Mouse (Mus musculus): ENCODE measurements around the gene Gm13697. TPM values are rescaled to one million over a fixed set of nuclear protein-coding genes. Genes with fewer than 3 reads are reported as not detected.
A peak's percentile ranks its signal among the peaks of the same experiment; 100 is the strongest.
"Not testable (repeated sequence)": the region's sequence is repeated elsewhere in the genome, so short reads cannot be mapped to it uniquely, and the experiment has no call there.

The Gm13697 gene
- total RNA-seq (2021): 1 to 10 TPM; 1.4 to 1.6 TPM

DNA sequence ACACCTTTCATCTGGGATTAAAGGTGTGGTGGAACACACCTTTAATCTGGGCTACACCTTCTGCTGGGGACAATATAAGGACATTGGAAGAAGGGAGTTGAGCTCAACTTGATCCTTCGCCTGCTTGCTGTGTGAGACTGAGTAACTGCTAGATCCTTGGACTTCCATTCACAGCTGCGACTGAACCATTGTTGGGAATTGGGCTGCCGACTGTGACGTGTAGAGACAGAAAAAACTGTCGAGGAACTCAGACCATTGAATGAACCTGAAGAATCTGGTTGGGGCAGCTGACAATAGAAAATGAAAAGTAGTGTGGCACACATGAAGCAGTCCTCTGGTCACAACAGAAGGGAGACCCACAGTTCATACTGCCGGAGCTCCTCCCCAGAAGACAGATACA lies at the start of gene Gm13697:
Gm13697 (plus strand) TSS at position 301 of the 400 bp plus-strand sequence.
- DNase-seq (ENCODE audit: low spot score in 2 of 2); intact Hi-C loops (cut with DNase I): not testable (repeated sequence)

DNA sequence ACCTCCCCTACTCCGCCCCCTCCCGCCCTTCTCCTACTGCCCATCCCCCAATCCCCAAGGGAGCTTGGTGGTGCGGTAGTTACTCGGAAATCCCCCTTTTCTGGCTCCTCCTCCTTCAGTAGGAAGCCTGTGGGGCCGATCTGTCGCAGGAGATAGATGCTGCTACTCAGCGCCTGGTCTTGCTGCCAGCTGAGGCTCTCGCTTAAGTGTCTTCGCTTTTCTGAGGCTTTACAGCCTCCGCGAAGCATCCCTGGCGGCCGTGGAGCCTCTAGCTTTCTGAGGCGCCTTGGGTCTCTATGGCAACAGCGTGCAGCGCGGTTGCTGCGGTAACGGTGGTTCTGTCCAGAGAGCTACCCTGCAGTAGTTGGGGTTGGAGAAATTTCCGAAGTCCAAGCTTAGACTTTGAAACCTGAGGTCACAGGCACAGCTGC lies 43.6 kb upstream of the Gm13697 start, which contains the start of gene Zswim2:
Zswim2 (minus strand) TSS at position 298 of the 431 bp plus-strand sequence.
- peak; percentile 93 to 96 for DNase-seq (ENCODE audit: low spot score in 2 of 2)
- intact Hi-C loops (cut with DNase I): no loop called here

- DNase-seq (ENCODE audit: low spot score in 2 of 2): no peak
- intact Hi-C loops (cut with DNase I): no loop called here
Observed at GRCm38 (mm10) chr2:83941378-83941777, 43.2 kb upstream of the Gm13697 start.

DNA sequence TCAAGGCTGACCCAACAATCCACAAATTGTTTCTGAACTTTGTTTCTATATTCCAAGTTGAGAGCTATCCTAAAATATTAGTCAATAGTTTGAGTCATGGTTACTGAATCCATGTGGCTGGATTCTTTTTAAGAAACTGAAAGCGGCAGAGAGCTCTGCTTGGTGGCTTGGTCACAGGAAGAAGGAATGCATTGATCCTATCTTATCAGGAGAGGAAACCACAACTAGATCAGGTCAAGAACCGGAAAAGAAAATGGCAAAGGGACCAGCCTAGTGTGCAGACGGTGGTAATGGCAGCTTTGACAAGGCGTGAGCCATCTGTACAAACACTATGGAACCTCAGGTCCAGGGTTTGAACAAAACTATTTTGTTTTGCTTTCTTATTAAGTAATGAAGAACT lies 42.8 kb upstream of the Gm13697 start:
- intact Hi-C loops (cut with DNase I): no loop called here
- DNase-seq (ENCODE audit: low spot score in 2 of 2): no peak

- DNase-seq (ENCODE audit: low spot score in 2 of 2); intact Hi-C loops (cut with DNase I): not testable (repeated sequence)
Observed at GRCm38 (mm10) chr2:83955393-83955792, 29.1 kb upstream of the Gm13697 start, which contains the start of gene Gm13698. Gene Gm13698 (plus strand): TSS chr2:83955693.

- intact Hi-C loops (cut with DNase I); DNase-seq (ENCODE audit: low spot score in 2 of 2): not testable (repeated sequence)
Observed at GRCm38 (mm10) chr2:83961203-83961602, 23.3 kb upstream of the Gm13697 start, which contains the start of gene Gm13693. Gene Gm13693 (plus strand): TSS chr2:83961503.

GRCm38 (mm10) chr2:83967013-83967412 lies 17.5 kb upstream of the Gm13697 start, which contains the start of gene Gm13695:
Gene Gm13695 (plus strand): TSS chr2:83967313.
- intact Hi-C loops (cut with DNase I); DNase-seq (ENCODE audit: low spot score in 2 of 2): not testable (repeated sequence)

- intact Hi-C loops (cut with DNase I); DNase-seq (ENCODE audit: low spot score in 2 of 2): not testable (repeated sequence)
Observed at GRCm38 (mm10) chr2:83972823-83973222, 11.7 kb upstream of the Gm13697 start, which contains the start of gene Gm13696. Gene Gm13696 (plus strand): TSS chr2:83973123.

GRCm38 (mm10) chr2:83978633-83979032 lies 5.9 kb upstream of the Gm13697 start, which contains the start of gene Gm13694:
Gene Gm13694 (plus strand): TSS chr2:83978933.
- intact Hi-C loops (cut with DNase I); DNase-seq (ENCODE audit: low spot score in 2 of 2): not testable (repeated sequence)

DNA sequence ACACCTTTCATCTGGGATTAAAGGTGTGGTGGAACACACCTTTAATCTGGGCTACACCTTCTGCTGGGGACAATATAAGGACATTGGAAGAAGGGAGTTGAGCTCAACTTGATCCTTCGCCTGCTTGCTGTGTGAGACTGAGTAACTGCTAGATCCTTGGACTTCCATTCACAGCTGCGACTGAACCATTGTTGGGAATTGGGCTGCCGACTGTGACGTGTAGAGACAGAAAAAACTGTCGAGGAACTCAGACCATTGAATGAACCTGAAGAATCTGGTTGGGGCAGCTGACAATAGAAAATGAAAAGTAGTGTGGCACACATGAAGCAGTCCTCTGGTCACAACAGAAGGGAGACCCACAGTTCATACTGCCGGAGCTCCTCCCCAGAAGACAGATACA lies 5.7 kb downstream of the Gm13697 start, which contains the start of gene Gm13691:
Gm13691 (plus strand) TSS at position 301 of the 400 bp plus-strand sequence.
- DNase-seq (ENCODE audit: low spot score in 2 of 2); intact Hi-C loops (cut with DNase I): not testable (repeated sequence)

DNA sequence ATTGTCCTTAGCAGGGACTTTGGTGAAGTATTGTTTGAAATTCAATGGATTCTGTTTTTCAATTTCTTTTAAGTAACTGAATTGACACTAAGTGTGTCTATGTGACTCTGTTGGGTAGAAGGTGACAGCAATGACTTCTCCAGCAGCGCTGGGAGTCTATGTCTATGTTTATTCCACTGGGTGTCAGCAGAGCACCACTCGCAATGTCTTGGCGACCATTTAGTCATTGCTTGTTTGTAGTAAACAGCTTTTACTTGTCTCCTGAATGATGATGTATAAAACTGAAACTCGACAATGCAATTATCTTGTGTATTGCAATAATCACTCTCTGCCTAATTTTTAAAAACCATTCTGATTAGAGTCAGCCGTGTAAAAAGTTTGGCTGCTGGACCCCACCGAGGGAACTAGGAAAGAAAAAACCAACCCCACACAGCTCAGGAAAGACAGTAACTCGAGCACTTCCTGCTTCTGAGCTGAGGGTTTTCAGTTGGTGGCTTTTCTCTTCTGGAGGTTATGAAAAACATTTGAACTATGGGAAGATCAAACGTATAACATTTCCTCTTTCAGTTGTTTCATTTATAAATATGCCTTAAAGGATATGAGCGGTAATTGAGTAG lies 9.2 kb downstream of the Gm13697 start:
- DNase-seq (ENCODE audit: low spot score in 2 of 2); intact Hi-C loops (cut with DNase I): not testable (repeated sequence)

DNA sequence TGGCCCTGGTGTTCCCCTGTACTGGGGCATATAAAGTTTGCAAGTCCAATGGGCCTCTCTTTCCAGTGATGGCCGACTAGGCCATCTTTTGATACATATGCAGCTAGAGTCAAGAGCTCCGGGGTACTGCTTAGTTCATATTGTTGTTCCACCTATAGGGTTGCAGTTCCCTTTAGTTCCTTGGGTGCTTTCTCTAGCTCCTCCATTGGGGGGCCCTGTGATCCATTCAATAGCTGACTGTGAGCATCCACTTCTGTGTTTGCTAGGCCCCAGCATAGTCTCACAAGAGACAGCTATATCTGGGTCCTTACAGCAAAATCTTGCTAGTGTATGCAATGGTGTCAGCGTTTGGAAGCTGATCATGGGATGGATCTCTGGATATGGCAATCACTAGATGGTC lies 10.0 kb downstream of the Gm13697 start:
- DNase-seq (ENCODE audit: low spot score in 2 of 2); intact Hi-C loops (cut with DNase I): not testable (repeated sequence)

GRCm38 (mm10) chr2:84008913-84009312 lies 24.4 kb downstream of the Gm13697 start:
- DNase-seq (ENCODE audit: low spot score in 2 of 2): peak in 1 of 2 experiments; percentile 7
- intact Hi-C loops (cut with DNase I): no loop called here

- intact Hi-C loops (cut with DNase I): no loop called here
- no peak for DNase-seq (ENCODE audit: low spot score in 2 of 2)
Observed at GRCm38 (mm10) chr2:84009818-84010217, 25.3 kb downstream of the Gm13697 start.

GRCm38 (mm10) chr2:84014572-84014971 lies 30.0 kb downstream of the Gm13697 start:
- no peak for DNase-seq (ENCODE audit: low spot score in 2 of 2)
- intact Hi-C loops (cut with DNase I): no loop called here

GRCm38 (mm10) chr2:84016291-84016690 lies 31.7 kb downstream of the Gm13697 start:
- intact Hi-C loops (cut with DNase I); DNase-seq (ENCODE audit: low spot score in 2 of 2): not testable (repeated sequence)

DNA sequence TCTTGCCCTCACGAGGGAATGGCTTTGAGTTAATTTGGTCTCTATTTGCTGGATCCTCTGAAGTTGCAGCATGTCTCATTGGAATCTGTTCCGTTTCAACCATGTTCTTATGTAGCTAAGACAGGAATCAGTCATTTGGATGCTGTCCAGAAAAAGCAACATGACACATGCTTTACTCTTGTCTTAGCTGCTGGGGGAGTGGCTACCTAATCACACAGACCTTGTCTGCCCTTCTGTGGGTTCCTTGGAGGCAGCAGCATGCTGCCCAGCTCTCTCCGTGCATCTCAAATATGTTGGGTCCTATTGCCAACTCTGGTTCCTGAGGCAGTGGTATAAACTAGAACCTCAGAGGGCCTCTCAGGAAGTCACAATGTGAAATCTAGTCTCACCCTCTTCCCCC lies 33.8 kb downstream of the Gm13697 start:
- intact Hi-C loops (cut with DNase I): no loop called here
- DNase-seq (ENCODE audit: low spot score in 2 of 2): no peak

- DNase-seq (ENCODE audit: low spot score in 2 of 2): no peak
- intact Hi-C loops (cut with DNase I): no loop called here
Observed at GRCm38 (mm10) chr2:84019519-84020305, 35.2 kb downstream of the Gm13697 start.

- DNase-seq (ENCODE audit: low spot score in 2 of 2): peak in 1 of 2 experiments; percentile 55
- intact Hi-C loops (cut with DNase I): no loop called here
Observed at GRCm38 (mm10) chr2:84021930-84022329, 37.4 kb downstream of the Gm13697 start.

DNA sequence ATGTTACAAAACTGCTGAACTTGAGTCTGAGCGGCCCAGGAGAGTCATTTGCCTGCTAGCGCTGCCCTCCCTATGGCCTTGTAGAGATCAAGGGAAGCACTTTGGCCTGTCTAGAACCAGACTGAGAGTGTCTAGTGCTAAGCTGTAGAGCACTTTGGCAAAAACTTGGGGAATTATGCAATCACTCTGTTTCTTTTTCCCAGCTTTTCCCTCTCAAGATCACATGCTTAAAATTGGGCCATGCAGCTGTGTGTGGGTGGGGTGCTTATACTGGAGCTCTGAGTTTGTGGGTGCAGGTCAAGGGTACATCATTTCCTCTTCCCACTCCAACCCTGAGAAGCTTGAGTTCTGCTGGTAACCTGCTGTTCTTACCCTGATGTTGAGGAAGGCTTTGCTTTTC lies 38.4 kb downstream of the Gm13697 start:
- intact Hi-C loops (cut with DNase I): no loop called here
- DNase-seq (ENCODE audit: low spot score in 2 of 2): peak; percentile 21 to 86

Data from left cerebral cortex, postnatal 25 days (tissue).